Mouse (Mus musculus): ENCODE results near the gene Zfp874b. TPM values are rescaled to one million over a fixed set of nuclear protein-coding genes. Genes with fewer than 3 reads are reported as not detected.

The Zfp874b gene
- total RNA-seq (2014; rRNA removed) (6.3 and 12.0 TPM in 2 replicates), polyA plus RNA-seq (2015; fragmentation: Nextera tagmentation; extraction: Ambion mirVana) (2.3 and 2.5 TPM in 2 replicates)

DNA sequence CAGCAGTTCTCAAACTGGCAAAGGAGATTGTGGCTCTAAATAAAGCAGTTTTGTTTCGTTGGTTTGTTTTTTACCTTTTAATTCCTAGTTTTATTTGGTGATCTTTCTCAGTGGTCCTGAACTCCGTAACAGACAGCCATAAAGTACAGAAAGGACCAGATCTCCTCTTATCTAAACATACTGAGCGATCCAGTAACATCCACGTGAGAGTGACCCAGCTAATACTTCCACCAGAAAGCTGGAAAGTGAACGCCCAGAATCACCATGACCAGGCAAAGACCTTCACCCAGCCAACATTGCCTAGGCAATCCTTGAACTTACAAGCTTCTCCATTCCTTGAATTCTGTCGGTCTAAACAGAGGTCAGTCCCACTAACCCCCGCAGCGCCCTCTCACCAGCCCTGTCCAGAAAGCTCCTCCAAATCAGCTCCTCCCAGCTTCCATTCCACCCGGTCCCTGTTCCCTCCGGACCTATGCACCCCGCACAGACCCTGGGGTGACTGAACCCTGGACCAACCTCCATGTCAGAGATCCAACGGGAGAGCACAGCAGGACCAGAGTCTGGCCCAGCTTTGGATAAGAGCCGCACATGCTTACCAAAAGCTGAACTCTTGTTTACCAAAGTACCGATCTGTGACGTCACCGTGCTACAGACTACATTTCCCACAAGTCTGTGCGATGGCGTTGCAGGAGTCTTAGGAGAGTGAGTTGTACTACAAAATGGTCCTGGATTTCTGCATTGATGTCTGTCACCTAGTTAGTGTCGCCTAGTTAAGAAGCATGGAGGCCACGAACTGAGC, at the start of gene Zfp874b:
Zfp874b (minus strand) TSS at position 634 of the 799 bp plus-strand sequence.
- Histone ChIP-seq H3K27ac (ENCODE audit: low read depth, low read length) (peak within 1 kb of the TSS; percentile 4; the same call in 1 of the 2 replicates), H3K4me3 (ENCODE audit: low read depth, low read length) (peak within 1 kb of the TSS; percentile 59), H3K9me3 (ENCODE audit: low read length) (no peaks in the 10 kb centered on the region), H3K9ac (replicated peaks; ENCODE audit: low read length, poor library complexity, severe bottlenecking) (peak within 1 kb of the TSS; percentile 44), H3K36me3 (ENCODE audit: insufficient read depth, low read length) (peaks cover 11% of the 10 kb centered on the region; the same call in 1 of the 2 replicates), H3K4me2 (ENCODE audit: low read depth, low read length, poor library complexity, severe bottlenecking) (peak within 1 kb of the TSS; percentile 66), H3K27me3 (ENCODE audit: insufficient read depth, low read length) (no peaks in the 10 kb centered on the region), H3K4me1 (ENCODE audit: insufficient read depth, low read length) (no peaks in the 10 kb centered on the region)
- WGBS: 5% methylated on average over 20 of the region's 20 CpGs
- ATAC-seq (ENCODE audit: low FRiP score) (peak; percentile 94), DNase-seq (ENCODE audit: low spot score) (peak; percentile 94)
- no peak for TF ChIP-seq CTCF (IDR thresholded peaks at IDR 0.05)

DNA sequence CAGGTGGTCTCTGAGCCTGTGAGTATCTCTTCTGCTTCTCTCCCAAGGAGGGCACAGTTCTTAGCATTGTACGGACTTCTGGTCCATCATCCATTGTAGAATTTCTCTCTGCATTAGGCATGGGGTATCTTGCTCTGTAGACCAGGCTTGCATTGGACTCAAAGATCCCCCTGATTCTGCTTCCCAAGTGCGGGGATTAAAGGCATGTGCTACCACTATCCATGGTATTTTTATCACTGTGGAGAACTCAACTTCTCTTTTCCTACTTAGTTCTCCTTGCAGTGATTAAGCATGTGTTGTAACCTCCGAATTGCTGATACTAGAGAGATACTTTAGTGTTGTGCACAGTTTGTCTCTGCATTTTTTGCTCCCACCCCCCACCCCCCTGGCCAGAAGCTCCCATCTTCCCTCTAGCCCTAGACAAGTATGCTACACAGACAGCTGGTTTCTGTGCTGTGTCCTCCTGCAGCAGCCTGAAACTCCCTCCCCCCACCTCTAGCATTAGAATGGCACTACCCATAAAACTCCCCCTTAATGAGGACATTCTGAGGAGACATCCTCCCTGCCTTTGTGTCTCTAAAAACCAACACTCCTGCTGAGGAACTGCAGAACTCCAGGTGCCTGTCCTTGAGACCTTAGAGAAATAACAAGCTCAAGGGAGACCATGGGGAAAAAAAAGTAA, 43.1 kb upstream of the Zfp874b start:
- Histone ChIP-seq H3K4me2 (ENCODE audit: low read depth, low read length, poor library complexity, severe bottlenecking) (no peak overlapping the region), H3K9ac (replicated peaks; ENCODE audit: low read length, poor library complexity, severe bottlenecking) (no peak overlapping the region), H3K27me3 (ENCODE audit: insufficient read depth, low read length) (no peaks in the 10 kb centered on the region), H3K27ac (ENCODE audit: low read depth, low read length) (no peak overlapping the region), H3K4me3 (ENCODE audit: low read depth, low read length) (no peak overlapping the region), H3K4me1 (ENCODE audit: insufficient read depth, low read length) (peaks cover 10% of the 10 kb centered on the region), H3K36me3 (ENCODE audit: insufficient read depth, low read length) (no peaks in the 10 kb centered on the region), H3K9me3 (ENCODE audit: low read length) (no peaks in the 10 kb centered on the region)
- no peak for DNase-seq (ENCODE audit: low spot score)
- no peak for ATAC-seq (ENCODE audit: low FRiP score)
- WGBS: 78% methylated on average over 3 of the region's 3 CpGs
- TF ChIP-seq CTCF (IDR thresholded peaks at IDR 0.05): no peak

DNA sequence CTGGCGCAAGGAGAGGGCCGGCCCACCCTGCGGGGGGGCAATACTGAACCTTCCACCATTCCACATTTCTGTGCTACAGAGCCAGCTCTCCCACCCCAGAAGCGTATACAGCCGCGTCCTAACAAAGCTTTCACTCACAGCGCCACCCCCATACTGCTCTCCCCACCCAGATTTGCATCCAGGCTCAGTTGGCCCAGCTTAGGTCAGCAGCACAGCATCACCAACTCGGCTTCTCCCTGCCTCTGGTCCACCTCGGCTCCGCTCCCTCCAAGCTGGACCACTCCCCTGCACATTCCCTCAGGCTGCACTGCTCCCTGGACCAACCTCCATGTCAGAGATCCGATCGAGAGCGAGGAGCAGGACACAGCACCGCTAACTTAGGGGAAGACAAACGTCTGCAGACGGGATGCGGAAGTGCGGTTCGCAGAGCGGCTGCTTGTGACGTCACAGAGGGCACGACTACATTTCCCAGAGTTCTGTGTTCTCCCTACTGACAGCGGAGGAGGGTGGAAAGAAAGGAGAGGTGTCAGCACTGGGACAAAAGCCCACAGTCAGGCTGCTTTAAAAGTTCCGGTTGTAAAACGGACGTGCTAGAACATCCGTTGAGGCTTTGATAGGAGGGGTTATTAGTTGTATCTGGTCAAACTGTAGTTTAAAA, 41.8 kb upstream of the Zfp874b start, which contains the start of the genes Gm26965 and Zfp87:
Gm26965 (minus strand) TSS at position 399 of the 658 bp plus-strand sequence.
Zfp87 (minus strand) TSS at position 425 of the 658 bp plus-strand sequence.
- Histone ChIP-seq H3K4me3 (ENCODE audit: low read depth, low read length) (peak within 1 kb of the TSS; percentile 90), H3K9ac (replicated peaks; ENCODE audit: low read length, poor library complexity, severe bottlenecking) (peak within 1 kb of the TSS; percentile 86), H3K4me1 (ENCODE audit: insufficient read depth, low read length) (peaks cover 10% of the 10 kb centered on the region), H3K27me3 (ENCODE audit: insufficient read depth, low read length) (no peaks in the 10 kb centered on the region), H3K4me2 (ENCODE audit: low read depth, low read length, poor library complexity, severe bottlenecking) (peak within 1 kb of the TSS; percentile 88), H3K36me3 (ENCODE audit: insufficient read depth, low read length) (peaks cover 2% of the 10 kb centered on the region; the same call in 1 of the 2 replicates), H3K27ac (ENCODE audit: low read depth, low read length) (peak within 1 kb of the TSS; percentile 74), H3K9me3 (ENCODE audit: low read length) (no peaks in the 10 kb centered on the region)
- ATAC-seq (ENCODE audit: low FRiP score) (peak; percentile 99), DNase-seq (ENCODE audit: low spot score) (peak; percentile 97)
- under 1% methylated on average over 27 of the region's 27 CpGs for WGBS
- TF ChIP-seq CTCF (IDR thresholded peaks at IDR 0.05): 0 out of 2 replicates have a peak, but pooled peaks have one; percentile 10

DNA sequence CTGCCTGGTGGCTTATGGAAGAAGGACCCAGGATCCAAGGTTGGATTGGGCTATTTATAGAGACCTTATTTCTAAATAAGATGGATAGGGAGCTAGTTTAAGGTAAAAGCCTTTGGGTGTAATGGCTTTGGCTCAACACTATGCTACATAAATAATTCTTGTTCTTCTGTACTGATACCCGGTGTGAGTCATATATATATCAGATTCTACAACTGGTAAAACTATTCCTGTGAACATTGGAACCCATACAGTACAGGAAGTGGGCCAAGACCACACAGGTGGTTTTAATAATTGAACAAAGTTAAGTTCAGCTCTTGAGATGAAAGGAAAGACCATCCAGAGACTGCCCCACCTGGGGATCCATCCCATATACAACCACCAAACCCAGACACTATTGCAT, 16.9 kb upstream of the Zfp874b start:
- Histone ChIP-seq H3K36me3 (ENCODE audit: insufficient read depth, low read length) (no peaks in the 10 kb centered on the region), H3K4me3 (ENCODE audit: low read depth, low read length) (peak overlapping the region; percentile 77; the same call in 1 of the 2 replicates), H3K4me2 (ENCODE audit: low read depth, low read length, poor library complexity, severe bottlenecking) (no peak overlapping the region), H3K4me1 (ENCODE audit: insufficient read depth, low read length) (peaks cover 5% of the 10 kb centered on the region), H3K9ac (replicated peaks; ENCODE audit: low read length, poor library complexity, severe bottlenecking) (no peak overlapping the region), H3K9me3 (ENCODE audit: low read length) (no peaks in the 10 kb centered on the region), H3K27ac (ENCODE audit: low read depth, low read length) (0 out of 2 replicates have a peak overlapping the region, but pooled peaks have one; percentile 34), H3K27me3 (ENCODE audit: insufficient read depth, low read length) (no peaks in the 10 kb centered on the region)
- 80% methylated on average over 1 of the region's 1 CpGs for WGBS
- TF ChIP-seq CTCF (IDR thresholded peaks at IDR 0.05): no peak
- ATAC-seq (ENCODE audit: low FRiP score): peak; percentile 26; the same call in 1 of the 2 replicates
- no peak for DNase-seq (ENCODE audit: low spot score)

DNA sequence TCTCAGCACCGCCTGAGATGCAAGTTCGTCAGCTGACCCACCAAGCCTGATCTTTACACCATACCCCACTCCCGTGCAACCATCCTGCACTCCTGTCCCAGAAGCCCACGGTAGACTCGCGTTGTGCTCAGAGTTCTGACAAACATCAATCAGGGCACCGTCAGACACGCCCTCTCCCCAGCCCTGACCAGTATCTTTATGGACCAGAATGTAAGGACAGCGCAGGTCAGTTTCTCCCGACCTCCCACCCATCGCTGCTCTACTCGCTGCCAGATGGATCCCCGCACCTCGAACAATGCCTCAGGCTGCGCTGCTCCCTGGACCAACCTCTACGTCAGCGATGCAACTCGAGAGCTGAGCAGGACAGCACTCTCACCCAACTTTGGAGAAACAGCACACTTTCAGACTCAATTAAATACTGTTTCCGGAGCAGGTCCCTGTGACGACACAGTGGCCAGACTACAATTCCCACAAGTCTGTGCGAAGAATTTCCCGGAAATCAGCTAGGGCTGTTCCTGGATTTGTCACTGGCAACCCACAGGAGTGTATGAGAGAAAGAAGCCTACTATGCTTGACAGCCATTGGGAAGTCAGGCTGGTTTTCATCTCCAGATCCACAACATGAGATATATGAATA, 16.1 kb upstream of the Zfp874b start, which contains the start of gene Zfp58:
Zfp58 (minus strand) TSS at position 472 of the 636 bp plus-strand sequence.
- TF ChIP-seq CTCF (IDR thresholded peaks at IDR 0.05): no peak
- DNase-seq (ENCODE audit: low spot score) (peak; percentile 94), ATAC-seq (ENCODE audit: low FRiP score) (peak; percentile 97)
- H3K4me1 ChIP-seq (ENCODE audit: insufficient read depth, low read length): peaks cover 5% of the 10 kb centered on the region
- peak within 1 kb of the TSS; percentile 34; the same call in 1 of the 2 replicates for H3K27ac ChIP-seq (ENCODE audit: low read depth, low read length)
- H3K9me3 ChIP-seq (ENCODE audit: low read length): no peaks in the 10 kb centered on the region
- H3K9ac ChIP-seq (replicated peaks; ENCODE audit: low read length, poor library complexity, severe bottlenecking): peak within 1 kb of the TSS; percentile 66
- peak within 1 kb of the TSS; percentile 77 for H3K4me3 ChIP-seq (ENCODE audit: low read depth, low read length)
- WGBS: 1% methylated on average over 22 of the region's 22 CpGs
- H3K27me3 ChIP-seq (ENCODE audit: insufficient read depth, low read length): no peaks in the 10 kb centered on the region
- peak within 1 kb of the TSS; percentile 73 for H3K4me2 ChIP-seq (ENCODE audit: low read depth, low read length, poor library complexity, severe bottlenecking)
- peaks cover 1% of the 10 kb centered on the region; the same call in 1 of the 2 replicates for H3K36me3 ChIP-seq (ENCODE audit: insufficient read depth, low read length)

All from midbrain, postnatal 0 days (tissue).